Mouse (Mus musculus): ENCODE data around the gene Hs6st1. TPM values are rescaled to one million over a fixed set of nuclear protein-coding genes. Genes with fewer than 3 reads are reported as not detected.
A peak's percentile ranks its signal among the peaks of the same experiment; 100 is the strongest.
"Not testable (repeated sequence)": the region's sequence is repeated elsewhere in the genome, so short reads cannot be mapped to it uniquely, and the experiment has no call there.

Hs6st1 gene
- total and polyA plus RNA-seq, 2 experiments = 40.2 to 110 TPM

- no peaks in the 10 kb centered on the region for H3K36me3 ChIP-seq (ENCODE audit: control insufficient read depth, insufficient read depth, low read length)
- no peaks in the 10 kb centered on the region for H3K79me2 ChIP-seq (ENCODE audit: control insufficient read depth, insufficient read depth, low read length)
- 79% methylated on average over 3 of the region's 3 CpGs for WGBS
- no peaks in the 10 kb centered on the region for H3K4me1 ChIP-seq (ENCODE audit: control insufficient read depth, insufficient read depth, low read length)
- H3K27ac ChIP-seq (replicated peaks; ENCODE audit: insufficient read depth, low read depth, low read length) = no peak overlapping the region
- no peak overlapping the region for H3K9ac ChIP-seq (ENCODE audit: low read depth, low read length)
- no peak for DNase-seq (ENCODE audit: extremely low read depth, low read depth, low spot score)
- no peak overlapping the region for H3K4me3 ChIP-seq (ENCODE audit: insufficient read depth, low read depth, low read length)
- TF ChIP-seq CTCF (IDR thresholded peaks at IDR 0.05; ENCODE audit: low read depth, low read length) = no peak
- H3K27me3 ChIP-seq (ENCODE audit: control insufficient read depth, insufficient read depth, low read length) = no peaks in the 10 kb centered on the region
Measured at GRCm38 (mm10) chr1:36042072-36042471, 26.1 kb upstream of the Hs6st1 start.

- H3K79me2 ChIP-seq (ENCODE audit: control insufficient read depth, insufficient read depth, low read length); H3K27me3 ChIP-seq (ENCODE audit: control insufficient read depth, insufficient read depth, low read length); H3K4me3 ChIP-seq (ENCODE audit: insufficient read depth, low read depth, low read length); H3K27ac ChIP-seq (replicated peaks; ENCODE audit: insufficient read depth, low read depth, low read length); H3K9ac ChIP-seq (ENCODE audit: low read depth, low read length); H3K36me3 ChIP-seq (ENCODE audit: control insufficient read depth, insufficient read depth, low read length); H3K4me1 ChIP-seq (ENCODE audit: control insufficient read depth, insufficient read depth, low read length); DNase-seq (ENCODE audit: extremely low read depth, low read depth, low spot score): not testable (repeated sequence)
- 98% methylated on average over 5 of the region's 5 CpGs for WGBS
Measured at GRCm38 (mm10) chr1:36043793-36044192, 24.4 kb upstream of the Hs6st1 start.

- Histone ChIP-seq H3K9ac (ENCODE audit: low read depth, low read length) (no peak overlapping the region), H3K27ac (replicated peaks; ENCODE audit: insufficient read depth, low read depth, low read length) (no peak overlapping the region), H3K4me1 (ENCODE audit: control insufficient read depth, insufficient read depth, low read length) (no peaks in the 10 kb centered on the region), H3K36me3 (ENCODE audit: control insufficient read depth, insufficient read depth, low read length) (no peaks in the 10 kb centered on the region), H3K79me2 (ENCODE audit: control insufficient read depth, insufficient read depth, low read length) (no peaks in the 10 kb centered on the region), H3K4me3 (ENCODE audit: insufficient read depth, low read depth, low read length) (no peak overlapping the region), H3K27me3 (ENCODE audit: control insufficient read depth, insufficient read depth, low read length) (no peaks in the 10 kb centered on the region)
- no peak for DNase-seq (ENCODE audit: extremely low read depth, low read depth, low spot score)
- WGBS = 90% methylated on average over 4 of the region's 4 CpGs
- TF ChIP-seq POLR2A (IDR thresholded peaks at IDR 0.05; ENCODE audit: extremely low read depth, insufficient read depth, low read length) (no peak), CTCF (IDR thresholded peaks at IDR 0.05; ENCODE audit: low read depth, low read length) (no peak)
Measured at GRCm38 (mm10) chr1:36044288-36044687, 23.9 kb upstream of the Hs6st1 start.

GRCm38 (mm10) chr1:36052672-36053071 is 15.5 kb upstream of the Hs6st1 start:
- WGBS = 84% methylated on average over 5 of the region's 5 CpGs
- Histone ChIP-seq H3K9ac (ENCODE audit: low read depth, low read length) (no peak overlapping the region), H3K79me2 (ENCODE audit: control insufficient read depth, insufficient read depth, low read length) (no peaks in the 10 kb centered on the region), H3K36me3 (ENCODE audit: control insufficient read depth, insufficient read depth, low read length) (no peaks in the 10 kb centered on the region), H3K27me3 (ENCODE audit: control insufficient read depth, insufficient read depth, low read length) (no peaks in the 10 kb centered on the region), H3K4me3 (ENCODE audit: insufficient read depth, low read depth, low read length) (no peak overlapping the region), H3K27ac (replicated peaks; ENCODE audit: insufficient read depth, low read depth, low read length) (no peak overlapping the region), H3K4me1 (ENCODE audit: control insufficient read depth, insufficient read depth, low read length) (no peaks in the 10 kb centered on the region)
- TF ChIP-seq CTCF (IDR thresholded peaks at IDR 0.05; ENCODE audit: low read depth, low read length) = no peak
- no peak for TF ChIP-seq POLR2A (IDR thresholded peaks at IDR 0.05; ENCODE audit: extremely low read depth, insufficient read depth, low read length)
- DNase-seq (ENCODE audit: extremely low read depth, low read depth, low spot score) = no peak

- no peak overlapping the region for H3K27ac ChIP-seq (replicated peaks; ENCODE audit: insufficient read depth, low read depth, low read length)
- no peaks in the 10 kb centered on the region for H3K27me3 ChIP-seq (ENCODE audit: control insufficient read depth, insufficient read depth, low read length)
- no peak overlapping the region for H3K4me3 ChIP-seq (ENCODE audit: insufficient read depth, low read depth, low read length)
- no peak for TF ChIP-seq POLR2A (IDR thresholded peaks at IDR 0.05; ENCODE audit: extremely low read depth, insufficient read depth, low read length)
- no peak for TF ChIP-seq CTCF (IDR thresholded peaks at IDR 0.05; ENCODE audit: low read depth, low read length)
- H3K79me2 ChIP-seq (ENCODE audit: control insufficient read depth, insufficient read depth, low read length) = no peaks in the 10 kb centered on the region
- WGBS = 98% methylated on average over 2 of the region's 2 CpGs
- DNase-seq (ENCODE audit: extremely low read depth, low read depth, low spot score) = no peak
- no peak overlapping the region for H3K9ac ChIP-seq (ENCODE audit: low read depth, low read length)
- no peaks in the 10 kb centered on the region for H3K36me3 ChIP-seq (ENCODE audit: control insufficient read depth, insufficient read depth, low read length)
- no peaks in the 10 kb centered on the region for H3K4me1 ChIP-seq (ENCODE audit: control insufficient read depth, insufficient read depth, low read length)
Measured at GRCm38 (mm10) chr1:36053566-36053965, 14.6 kb upstream of the Hs6st1 start.

GRCm38 (mm10) chr1:36054182-36054966 is 13.8 kb upstream of the Hs6st1 start:
- peak; percentile 64 for DNase-seq (ENCODE audit: extremely low read depth, low read depth, low spot score)
- Histone ChIP-seq H3K4me3 (ENCODE audit: insufficient read depth, low read depth, low read length) (no peak overlapping the region), H3K36me3 (ENCODE audit: control insufficient read depth, insufficient read depth, low read length) (no peaks in the 10 kb centered on the region), H3K4me1 (ENCODE audit: control insufficient read depth, insufficient read depth, low read length) (no peaks in the 10 kb centered on the region), H3K27ac (replicated peaks; ENCODE audit: insufficient read depth, low read depth, low read length) (no peak overlapping the region), H3K27me3 (ENCODE audit: control insufficient read depth, insufficient read depth, low read length) (no peaks in the 10 kb centered on the region), H3K9ac (ENCODE audit: low read depth, low read length) (no peak overlapping the region), H3K79me2 (ENCODE audit: control insufficient read depth, insufficient read depth, low read length) (no peaks in the 10 kb centered on the region)
- WGBS = 67% methylated on average over 9 of the region's 9 CpGs
- TF ChIP-seq CTCF (IDR thresholded peaks at IDR 0.05; ENCODE audit: low read depth, low read length) = no peak
- no peak for TF ChIP-seq POLR2A (IDR thresholded peaks at IDR 0.05; ENCODE audit: extremely low read depth, insufficient read depth, low read length)
